Mouse (Mus musculus): ENCODE data around the gene Mad1l1. TPM values are rescaled to one million over a fixed set of nuclear protein-coding genes. Genes with fewer than 3 reads are reported as not detected.

Mad1l1 gene
- polyA plus RNA-seq, 1 experiment from 2014 or later: 39.1 TPM

DNA sequence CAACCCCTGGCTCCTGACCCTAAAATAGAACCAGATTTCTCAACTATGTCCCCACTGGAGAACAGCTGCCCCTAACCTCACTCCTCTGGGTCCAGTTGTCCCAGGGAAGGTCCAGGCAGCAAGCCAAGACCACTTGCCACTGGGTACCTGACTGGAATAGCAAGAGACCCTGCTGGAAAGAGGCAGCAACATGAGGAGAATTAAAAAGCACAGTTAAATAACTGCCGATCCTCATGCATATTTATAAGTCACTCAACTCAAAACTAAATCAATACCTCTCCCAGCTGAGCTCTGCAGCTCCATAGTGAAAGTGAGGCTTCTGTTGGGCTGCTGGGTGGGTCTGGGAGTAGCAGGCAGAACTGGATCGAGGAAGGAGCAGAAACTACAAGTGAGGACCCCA, 226.1 kb downstream of the Mad1l1 start:
- Histone ChIP-seq H3K4me3 (ENCODE audit: low read depth, low read length) (no peak overlapping the region), H3K27me3 (ENCODE audit: control insufficient read depth, insufficient read depth, low read length) (no peaks in the 10 kb centered on the region), H3K9ac (replicated peaks; ENCODE audit: low read depth, low read length) (no peak overlapping the region), H3K9me3 (ENCODE audit: control insufficient read depth, low read depth, low read length) (no peaks in the 10 kb centered on the region), H3K4me1 (ENCODE audit: control insufficient read depth, insufficient read depth, low read length) (no peaks in the 10 kb centered on the region), H3K4me2 (replicated peaks; ENCODE audit: low read depth, low read length) (no peak overlapping the region), H3K27ac (ENCODE audit: low read length) (no peak overlapping the region), H3K36me3 (ENCODE audit: control insufficient read depth, insufficient read depth, low read length) (no peaks in the 10 kb centered on the region; the same call in 1 of the 2 replicates)
- no peak for ATAC-seq (ENCODE audit: insufficient number of reproducible peaks, insufficient read depth, low FRiP score, low read depth)
- 82% methylated on average over 2 of the region's 2 CpGs for WGBS

DNA sequence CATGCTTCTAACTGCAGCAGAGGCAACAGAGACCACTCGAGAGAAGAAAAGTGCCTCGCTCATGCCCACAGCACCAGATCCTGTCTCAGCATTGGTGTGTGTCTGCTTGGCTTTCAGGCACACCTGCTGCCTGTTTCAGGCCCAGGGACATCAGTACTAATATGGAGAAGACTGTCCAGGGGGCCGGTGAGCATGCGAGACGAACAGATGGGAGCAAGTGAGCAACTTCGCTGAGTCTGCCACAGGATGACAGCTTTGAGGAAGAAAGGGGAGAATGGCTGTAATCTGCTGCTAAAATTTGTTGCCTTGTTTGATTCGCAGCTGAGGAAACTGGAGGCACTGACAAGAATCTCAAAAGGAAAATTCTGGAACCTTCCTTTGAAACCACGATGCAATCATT, 227.9 kb downstream of the Mad1l1 start:
- Histone ChIP-seq H3K4me3 (ENCODE audit: low read depth, low read length) (no peak overlapping the region), H3K9me3 (ENCODE audit: control insufficient read depth, low read depth, low read length) (no peaks in the 10 kb centered on the region)
- no peak for ATAC-seq (ENCODE audit: insufficient number of reproducible peaks, insufficient read depth, low FRiP score, low read depth)

DNA sequence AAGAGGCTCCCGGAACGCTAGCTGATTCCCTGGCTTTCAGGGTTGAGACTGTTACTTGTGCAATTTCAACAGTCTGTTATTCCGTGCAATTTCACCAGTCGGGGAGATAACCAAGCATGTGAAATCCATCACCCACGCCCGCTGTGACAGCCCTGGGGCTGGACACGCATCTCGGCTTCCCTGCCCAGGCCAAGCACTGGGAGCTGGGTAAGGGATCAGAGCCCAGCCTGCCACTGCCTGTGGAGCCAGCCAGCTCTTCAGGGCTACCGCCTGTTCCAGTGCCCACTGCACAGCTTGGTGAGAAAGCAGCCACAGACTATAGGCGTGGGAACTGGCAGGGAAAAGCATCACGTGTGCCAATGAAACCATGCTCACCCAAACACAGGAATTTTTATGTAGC, 229.8 kb downstream of the Mad1l1 start:
- Histone ChIP-seq H3K27ac (ENCODE audit: low read length) (no peak overlapping the region), H3K9me3 (ENCODE audit: control insufficient read depth, low read depth, low read length) (no peaks in the 10 kb centered on the region), H3K36me3 (ENCODE audit: control insufficient read depth, insufficient read depth, low read length) (peaks cover 3% of the 10 kb centered on the region; the same call in 1 of the 2 replicates), H3K4me1 (ENCODE audit: control insufficient read depth, insufficient read depth, low read length) (no peaks in the 10 kb centered on the region), H3K27me3 (ENCODE audit: control insufficient read depth, insufficient read depth, low read length) (no peaks in the 10 kb centered on the region), H3K4me2 (replicated peaks; ENCODE audit: low read depth, low read length) (no peak overlapping the region), H3K4me3 (ENCODE audit: low read depth, low read length) (no peak overlapping the region), H3K9ac (replicated peaks; ENCODE audit: low read depth, low read length) (no peak overlapping the region)
- 71% methylated on average over 11 of the region's 11 CpGs for WGBS
- ATAC-seq (ENCODE audit: insufficient number of reproducible peaks, insufficient read depth, low FRiP score, low read depth): no peak

More for the DNA sequence above, 227.9 kb downstream of the Mad1l1 start:
- H3K27me3 ChIP-seq (ENCODE audit: control insufficient read depth, insufficient read depth, low read length): no peaks in the 10 kb centered on the region
- no peak overlapping the region for H3K9ac ChIP-seq (replicated peaks; ENCODE audit: low read depth, low read length)
- 91% methylated on average over 8 of the region's 8 CpGs for WGBS
- H3K4me2 ChIP-seq (replicated peaks; ENCODE audit: low read depth, low read length): no peak overlapping the region
- H3K27ac ChIP-seq (ENCODE audit: low read length): no peak overlapping the region
- no peaks in the 10 kb centered on the region; the same call in 1 of the 2 replicates for H3K36me3 ChIP-seq (ENCODE audit: control insufficient read depth, insufficient read depth, low read length)
- no peaks in the 10 kb centered on the region for H3K4me1 ChIP-seq (ENCODE audit: control insufficient read depth, insufficient read depth, low read length)

DNA sequence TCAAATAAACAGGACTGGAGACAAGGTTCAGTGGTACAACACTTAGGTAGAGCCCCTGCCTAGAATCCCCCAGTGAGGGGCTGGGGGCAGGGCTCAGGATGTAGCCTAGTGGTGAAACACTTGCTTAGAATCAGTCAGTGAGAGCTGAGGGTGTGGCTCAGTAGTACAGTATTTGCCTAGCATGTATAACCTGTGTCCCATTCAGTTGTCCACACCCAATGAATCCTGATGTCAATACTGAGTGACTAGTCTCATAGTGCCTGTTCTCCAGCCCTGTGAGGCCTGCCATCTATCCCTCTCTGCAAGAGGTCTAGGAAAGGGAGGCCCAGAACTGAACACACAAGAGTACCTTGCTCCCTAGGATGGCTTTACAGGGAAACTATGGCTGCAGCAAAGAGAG, 232.1 kb downstream of the Mad1l1 start:
- no peaks in the 10 kb centered on the region for H3K9me3 ChIP-seq (ENCODE audit: control insufficient read depth, low read depth, low read length)
- ATAC-seq (ENCODE audit: insufficient number of reproducible peaks, insufficient read depth, low FRiP score, low read depth): no peak

DNA sequence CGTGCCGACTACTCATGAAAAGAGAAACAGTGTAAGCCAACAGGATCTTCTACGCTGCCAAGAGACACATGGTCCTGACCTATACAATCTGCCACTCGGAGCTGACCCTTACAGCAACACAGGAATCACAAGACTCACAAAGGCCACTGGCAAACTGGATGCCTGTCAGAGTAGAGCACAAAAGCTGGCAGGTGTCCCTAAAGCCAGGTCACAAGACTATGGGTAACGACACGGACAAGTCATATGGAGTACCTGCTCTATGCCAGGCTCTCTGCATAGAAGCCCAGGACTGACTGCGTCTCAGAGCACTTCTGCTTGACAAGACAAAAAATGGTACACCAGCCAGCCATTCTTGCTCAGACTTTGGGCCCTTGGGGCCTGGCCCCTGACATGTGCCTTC, 234.1 kb downstream of the Mad1l1 start:
- H3K4me1 ChIP-seq (ENCODE audit: control insufficient read depth, insufficient read depth, low read length): no peaks in the 10 kb centered on the region
- H3K27me3 ChIP-seq (ENCODE audit: control insufficient read depth, insufficient read depth, low read length): no peaks in the 10 kb centered on the region
- peaks cover 3% of the 10 kb centered on the region; the same call in 1 of the 2 replicates for H3K36me3 ChIP-seq (ENCODE audit: control insufficient read depth, insufficient read depth, low read length)
- WGBS: 93% methylated on average over 7 of the region's 7 CpGs
- no peak overlapping the region for H3K4me2 ChIP-seq (replicated peaks; ENCODE audit: low read depth, low read length)
- no peak for ATAC-seq (ENCODE audit: insufficient number of reproducible peaks, insufficient read depth, low FRiP score, low read depth)
- no peak overlapping the region for H3K27ac ChIP-seq (ENCODE audit: low read length)
- no peak overlapping the region for H3K9ac ChIP-seq (replicated peaks; ENCODE audit: low read depth, low read length)
- no peaks in the 10 kb centered on the region for H3K9me3 ChIP-seq (ENCODE audit: control insufficient read depth, low read depth, low read length)
- H3K4me3 ChIP-seq (ENCODE audit: low read depth, low read length): no peak overlapping the region

More for the DNA sequence above, 232.1 kb downstream of the Mad1l1 start:
- H3K27me3 ChIP-seq (ENCODE audit: control insufficient read depth, insufficient read depth, low read length): no peaks in the 10 kb centered on the region
- no peaks in the 10 kb centered on the region for H3K4me1 ChIP-seq (ENCODE audit: control insufficient read depth, insufficient read depth, low read length)
- no peak overlapping the region for H3K4me3 ChIP-seq (ENCODE audit: low read depth, low read length)
- H3K27ac ChIP-seq (ENCODE audit: low read length): no peak overlapping the region
- H3K9ac ChIP-seq (replicated peaks; ENCODE audit: low read depth, low read length): no peak overlapping the region
- H3K4me2 ChIP-seq (replicated peaks; ENCODE audit: low read depth, low read length): no peak overlapping the region
- H3K36me3 ChIP-seq (ENCODE audit: control insufficient read depth, insufficient read depth, low read length): peaks cover 3% of the 10 kb centered on the region; the same call in 1 of the 2 replicates

DNA sequence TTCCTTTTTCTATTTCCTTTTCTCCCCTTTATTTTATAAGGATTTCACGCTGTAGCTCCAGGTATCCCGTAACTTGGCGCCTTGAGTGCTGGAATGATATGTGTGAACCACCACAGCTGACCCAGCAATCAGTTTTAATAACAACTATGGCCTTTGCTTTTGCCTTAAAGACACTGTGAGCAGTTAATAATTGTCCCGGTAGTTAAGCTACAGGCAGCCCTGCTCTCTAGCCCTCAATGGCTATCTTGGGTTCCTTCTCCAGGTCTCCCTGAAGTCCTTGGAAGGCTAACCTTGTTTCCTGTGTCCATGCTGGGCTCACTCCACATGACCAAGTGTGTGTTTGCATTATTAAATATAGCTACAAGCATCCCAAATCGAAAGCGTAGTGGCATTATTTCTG, 237.0 kb downstream of the Mad1l1 start:
- no peak for ATAC-seq (ENCODE audit: insufficient number of reproducible peaks, insufficient read depth, low FRiP score, low read depth)
- H3K4me3 ChIP-seq (ENCODE audit: low read depth, low read length): no peak overlapping the region
- H3K36me3 ChIP-seq (ENCODE audit: control insufficient read depth, insufficient read depth, low read length): peaks cover 3% of the 10 kb centered on the region; the same call in 1 of the 2 replicates
- H3K9me3 ChIP-seq (ENCODE audit: control insufficient read depth, low read depth, low read length): no peaks in the 10 kb centered on the region
- WGBS: 90% methylated on average over 6 of the region's 6 CpGs
- H3K9ac ChIP-seq (replicated peaks; ENCODE audit: low read depth, low read length): no peak overlapping the region
- H3K4me1 ChIP-seq (ENCODE audit: control insufficient read depth, insufficient read depth, low read length): no peaks in the 10 kb centered on the region
- no peaks in the 10 kb centered on the region for H3K27me3 ChIP-seq (ENCODE audit: control insufficient read depth, insufficient read depth, low read length)
- no peak overlapping the region for H3K4me2 ChIP-seq (replicated peaks; ENCODE audit: low read depth, low read length)
- no peak overlapping the region for H3K27ac ChIP-seq (ENCODE audit: low read length)

DNA sequence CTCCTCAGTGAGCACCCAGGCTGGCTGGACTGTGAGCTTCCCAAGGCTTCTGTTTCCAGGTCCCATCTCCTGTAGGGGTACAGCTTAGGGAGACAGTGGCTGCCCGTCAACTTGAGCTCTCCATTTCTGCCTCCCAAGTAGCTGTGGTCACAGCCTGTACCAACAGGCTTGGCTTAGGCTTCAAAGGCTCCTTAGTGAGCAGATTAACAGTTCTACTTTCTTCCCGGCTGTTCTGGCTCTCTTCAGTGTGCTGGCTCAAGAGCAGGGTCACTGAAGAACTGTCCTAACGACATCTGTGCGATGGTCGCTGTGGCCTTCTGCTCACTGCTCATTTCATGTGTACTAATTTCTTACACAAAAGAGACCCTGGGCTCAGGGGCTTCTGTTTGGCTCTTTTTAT, 237.4 kb downstream of the Mad1l1 start:
- Histone ChIP-seq H3K4me2 (replicated peaks; ENCODE audit: low read depth, low read length) (no peak overlapping the region), H3K27me3 (ENCODE audit: control insufficient read depth, insufficient read depth, low read length) (no peaks in the 10 kb centered on the region), H3K9ac (replicated peaks; ENCODE audit: low read depth, low read length) (no peak overlapping the region), H3K27ac (ENCODE audit: low read length) (no peak overlapping the region), H3K4me1 (ENCODE audit: control insufficient read depth, insufficient read depth, low read length) (no peaks in the 10 kb centered on the region), H3K36me3 (ENCODE audit: control insufficient read depth, insufficient read depth, low read length) (peaks cover 3% of the 10 kb centered on the region; the same call in 1 of the 2 replicates), H3K4me3 (ENCODE audit: low read depth, low read length) (no peak overlapping the region), H3K9me3 (ENCODE audit: control insufficient read depth, low read depth, low read length) (no peaks in the 10 kb centered on the region)
- WGBS: 84% methylated on average over 5 of the region's 5 CpGs
- ATAC-seq (ENCODE audit: insufficient number of reproducible peaks, insufficient read depth, low FRiP score, low read depth): no peak

DNA sequence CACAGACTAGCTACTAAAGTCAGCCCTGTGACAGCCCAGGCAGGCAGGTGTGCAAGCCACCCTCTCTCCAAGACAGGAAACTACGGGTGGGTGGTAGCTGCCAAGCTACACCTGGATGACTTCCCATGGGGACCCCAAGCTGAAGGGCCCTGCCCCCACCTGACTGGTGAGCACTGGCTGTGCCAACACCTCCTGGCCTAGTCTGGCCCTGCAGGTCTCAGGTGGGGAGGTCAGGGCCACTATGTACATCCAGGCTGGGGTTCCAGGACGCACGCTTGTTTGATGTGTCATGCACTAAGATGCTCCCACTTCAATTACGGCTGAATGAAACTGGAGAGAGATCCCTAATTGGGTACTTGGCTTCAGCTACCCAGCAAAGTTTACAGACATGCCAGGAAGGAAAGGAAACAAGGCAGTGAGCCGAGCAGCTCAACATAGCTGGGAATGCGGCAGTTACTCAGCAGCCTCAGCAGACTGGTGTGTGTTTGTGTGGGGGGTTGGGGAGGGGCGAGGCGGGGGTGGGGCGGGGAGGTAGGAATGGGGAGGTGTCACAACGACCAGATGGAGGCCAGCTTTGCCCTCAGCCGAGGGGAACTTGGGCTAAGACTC, 239.0 kb downstream of the Mad1l1 start:
- Histone ChIP-seq H3K9ac (replicated peaks; ENCODE audit: low read depth, low read length) (no peak overlapping the region), H3K27me3 (ENCODE audit: control insufficient read depth, insufficient read depth, low read length) (no peaks in the 10 kb centered on the region), H3K4me1 (ENCODE audit: control insufficient read depth, insufficient read depth, low read length) (no peaks in the 10 kb centered on the region), H3K9me3 (ENCODE audit: control insufficient read depth, low read depth, low read length) (no peaks in the 10 kb centered on the region), H3K27ac (ENCODE audit: low read length) (no peak overlapping the region), H3K36me3 (ENCODE audit: control insufficient read depth, insufficient read depth, low read length) (peaks cover 3% of the 10 kb centered on the region; the same call in 1 of the 2 replicates), H3K4me3 (ENCODE audit: low read depth, low read length) (no peak overlapping the region), H3K4me2 (replicated peaks; ENCODE audit: low read depth, low read length) (no peak overlapping the region)
- WGBS: 36% methylated on average over 11 of the region's 11 CpGs
- ATAC-seq (ENCODE audit: insufficient number of reproducible peaks, insufficient read depth, low FRiP score, low read depth): no peak

DNA sequence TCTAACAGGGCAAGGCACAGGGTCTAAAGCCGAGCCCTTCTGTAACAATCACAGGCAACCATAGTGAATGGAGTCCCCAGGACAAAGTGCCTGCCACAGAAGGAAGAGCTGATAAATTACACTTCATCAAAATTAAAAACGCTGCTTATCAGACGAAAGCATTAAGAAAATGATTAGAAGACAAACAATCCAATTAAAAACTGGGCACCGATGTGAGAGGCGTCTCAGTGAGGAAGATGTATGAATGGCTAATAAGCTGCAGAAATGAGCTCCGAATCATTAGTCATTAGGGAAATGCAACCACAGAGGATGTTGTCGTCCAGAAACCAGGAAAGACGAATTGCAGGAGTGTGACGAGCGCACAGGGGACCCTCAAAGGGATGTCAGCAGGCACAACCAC, 240.3 kb downstream of the Mad1l1 start:
- Histone ChIP-seq H3K4me3 (ENCODE audit: low read depth, low read length) (no peak overlapping the region), H3K4me2 (replicated peaks; ENCODE audit: low read depth, low read length) (no peak overlapping the region), H3K9me3 (ENCODE audit: control insufficient read depth, low read depth, low read length) (no peaks in the 10 kb centered on the region), H3K4me1 (ENCODE audit: control insufficient read depth, insufficient read depth, low read length) (no peaks in the 10 kb centered on the region), H3K9ac (replicated peaks; ENCODE audit: low read depth, low read length) (no peak overlapping the region), H3K27ac (ENCODE audit: low read length) (no peak overlapping the region), H3K36me3 (ENCODE audit: control insufficient read depth, insufficient read depth, low read length) (no peaks in the 10 kb centered on the region), H3K27me3 (ENCODE audit: control insufficient read depth, insufficient read depth, low read length) (no peaks in the 10 kb centered on the region)
- WGBS: 78% methylated on average over 10 of the region's 10 CpGs
- no peak for ATAC-seq (ENCODE audit: insufficient number of reproducible peaks, insufficient read depth, low FRiP score, low read depth)

Data from stomach, embryonic 14.5 days (tissue).